Mouse (Mus musculus) liver (tissue): Measurements from ENCODE around the gene Spaca7.
A peak's percentile ranks its signal among the peaks of the same experiment; 100 is the strongest.
"Not testable (repeated sequence)": the region's sequence is repeated elsewhere in the genome, so short reads cannot be mapped to it uniquely, and the experiment has no call there.

ENCODE experiments used
- DNase-seq: peaks from one replicate; pipeline ENCODE4 v3.0.0-alpha.2; 2020; ENCODE audit warnings: mixed read lengths

The Spaca7 gene

DNA sequence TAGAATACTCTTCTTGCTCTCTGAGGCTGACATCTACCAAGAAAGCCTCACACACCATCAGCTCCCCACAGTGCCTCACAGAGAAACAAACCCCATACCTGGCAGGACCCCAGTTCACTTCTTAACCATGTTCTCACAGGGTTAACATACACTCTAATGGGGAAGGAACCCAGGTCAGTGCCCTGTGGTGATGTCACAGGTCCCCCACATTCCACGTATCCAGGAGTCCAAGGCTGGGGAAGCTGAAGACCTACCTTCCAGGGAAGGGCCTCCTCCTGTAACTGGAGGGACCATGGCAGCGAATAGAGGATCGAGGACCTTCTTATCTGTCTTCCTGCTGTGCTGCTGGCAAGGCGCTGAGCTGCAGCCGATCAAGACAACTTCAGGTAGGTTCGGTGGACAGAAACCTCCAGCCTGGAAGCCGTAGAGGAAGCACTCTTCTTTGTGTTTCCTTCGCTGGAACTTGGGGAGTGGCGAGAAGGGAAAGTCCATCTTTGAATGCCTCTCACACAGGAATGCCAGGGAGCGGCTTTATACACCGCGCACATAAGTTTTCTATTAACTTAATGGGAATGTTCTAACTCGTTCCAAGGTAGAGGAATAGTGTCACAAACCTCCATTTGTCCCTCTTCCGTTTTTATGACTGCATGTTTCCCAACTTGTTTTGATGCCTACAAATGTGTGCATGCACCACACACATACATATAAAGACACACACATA, at the start of gene Spaca7:
TSS of gene Spaca7 (plus strand) at position 216 of the 721 bp plus-strand sequence.
- DNase-seq, result no peak

- no peak for DNase-seq
These were observed 48.5 kb upstream of the Spaca7 start for GRCm38 (mm10) chr8:12524279-12524678.

GRCm38 (mm10) chr8:12528659-12529058, 44.2 kb upstream of the Spaca7 start:
- DNase-seq, result no peak

DNA sequence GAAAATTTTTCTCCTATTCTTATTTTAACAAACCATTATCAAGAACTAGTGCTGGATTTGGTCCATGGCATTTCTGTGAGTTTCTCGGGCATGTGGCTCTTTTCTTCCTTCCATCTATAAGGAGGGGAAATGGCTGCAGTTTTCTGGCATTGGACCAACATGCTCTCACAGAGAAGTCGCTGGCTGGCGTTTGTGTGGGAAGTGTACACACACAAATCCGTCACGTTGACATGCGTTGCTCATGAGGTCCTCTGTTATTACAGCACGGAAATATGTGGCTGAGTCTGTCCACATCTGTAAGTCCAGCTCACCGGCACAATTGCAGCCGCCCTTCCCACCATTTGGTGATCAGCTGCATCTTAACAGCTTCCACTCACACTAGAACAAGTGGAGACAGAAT, 37.2 kb upstream of the Spaca7 start:
- no peak for DNase-seq

- DNase-seq, result no peak
These were observed 36.5 kb upstream of the Spaca7 start for GRCm38 (mm10) chr8:12536306-12536705.

DNA sequence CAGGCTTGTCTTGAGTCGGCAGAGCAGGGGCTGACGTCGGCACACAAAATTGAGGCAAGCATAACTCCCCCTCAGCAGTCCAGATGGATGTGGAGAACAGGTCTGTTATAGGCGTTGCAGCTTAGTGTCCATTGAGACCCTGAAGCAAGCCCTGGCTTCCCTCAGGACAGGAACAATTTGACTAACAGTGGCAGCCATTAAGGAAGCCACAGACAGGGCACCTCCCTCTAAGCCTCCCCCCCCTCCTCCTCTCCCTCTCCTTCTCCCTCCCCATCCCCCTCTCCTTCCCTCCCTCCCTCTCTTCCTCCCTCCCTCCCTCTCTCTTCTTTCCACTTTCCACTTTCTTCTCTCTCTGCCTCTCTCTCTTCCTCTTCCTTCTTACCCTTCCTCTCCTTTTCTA, 27.6 kb upstream of the Spaca7 start:
- DNase-seq, result no peak

DNA sequence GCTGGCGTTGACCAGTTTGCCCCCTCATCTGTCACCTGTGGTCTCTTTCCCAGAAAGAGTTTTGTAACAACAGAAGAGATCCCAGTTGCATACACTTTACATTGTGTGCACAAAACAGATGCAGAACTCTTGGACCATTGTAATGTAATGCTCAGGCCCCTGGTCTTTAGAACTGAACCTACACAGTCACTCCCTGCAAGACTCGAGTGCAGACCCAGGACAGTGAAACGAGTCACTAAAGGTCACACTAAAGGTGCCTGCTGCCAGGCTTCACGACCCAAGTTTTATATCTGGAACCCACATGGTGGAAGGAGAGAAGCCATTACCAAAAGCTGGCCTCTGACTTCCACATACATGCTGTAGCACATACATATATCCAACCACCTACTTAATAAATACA, 27.2 kb upstream of the Spaca7 start:
- DNase-seq, result no peak

- no peak for DNase-seq
These were observed 25.2 kb upstream of the Spaca7 start for GRCm38 (mm10) chr8:12547466-12548220.

DNA sequence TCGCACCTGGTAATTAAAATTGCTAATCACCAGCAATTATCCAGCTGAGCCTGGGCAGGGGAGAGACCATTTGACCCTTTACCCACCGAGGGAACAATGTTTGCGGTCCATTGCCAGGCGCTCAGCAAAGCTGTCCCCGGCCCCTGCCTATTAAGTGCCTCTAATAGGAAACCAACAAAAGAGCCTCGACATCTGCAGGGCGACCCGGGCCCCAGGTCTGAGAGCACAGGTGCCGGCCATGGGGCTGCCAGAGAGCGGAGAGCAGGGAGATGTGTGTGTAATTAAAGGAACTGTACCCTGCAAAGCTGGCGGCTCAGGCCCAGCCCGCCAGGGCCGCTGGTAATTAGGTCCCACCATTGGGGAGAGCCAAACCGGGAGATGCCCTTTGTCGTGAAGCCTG, 24.6 kb upstream of the Spaca7 start:
- no peak for DNase-seq

- DNase-seq, result no peak
These were observed 24.1 kb upstream of the Spaca7 start for GRCm38 (mm10) chr8:12548680-12549079.

- no peak for DNase-seq
These were observed 17.2 kb upstream of the Spaca7 start for GRCm38 (mm10) chr8:12555515-12556145.

DNA sequence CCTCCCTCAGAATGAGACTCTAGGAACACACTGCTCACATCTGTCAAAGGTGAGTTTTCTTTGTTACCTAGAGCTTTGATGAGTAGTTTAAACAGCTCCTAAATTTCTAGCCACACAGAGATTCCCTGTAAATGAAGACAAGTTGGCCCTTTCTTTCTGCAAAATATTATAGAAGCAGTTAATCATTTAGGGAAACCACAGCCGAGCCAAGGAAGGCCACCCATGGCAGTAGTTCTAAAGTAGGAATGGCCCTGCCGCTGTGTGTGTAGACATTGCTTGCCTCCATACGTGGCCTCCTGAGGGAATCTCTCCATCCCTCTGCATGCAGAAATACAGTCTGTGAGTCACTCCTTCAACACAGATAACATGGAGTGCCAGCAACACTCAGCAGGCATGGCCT, 14.0 kb upstream of the Spaca7 start:
- DNase-seq, result no peak

GRCm38 (mm10) chr8:12561403-12561960, 11.3 kb upstream of the Spaca7 start:
- DNase-seq, result peak; percentile 67

DNA sequence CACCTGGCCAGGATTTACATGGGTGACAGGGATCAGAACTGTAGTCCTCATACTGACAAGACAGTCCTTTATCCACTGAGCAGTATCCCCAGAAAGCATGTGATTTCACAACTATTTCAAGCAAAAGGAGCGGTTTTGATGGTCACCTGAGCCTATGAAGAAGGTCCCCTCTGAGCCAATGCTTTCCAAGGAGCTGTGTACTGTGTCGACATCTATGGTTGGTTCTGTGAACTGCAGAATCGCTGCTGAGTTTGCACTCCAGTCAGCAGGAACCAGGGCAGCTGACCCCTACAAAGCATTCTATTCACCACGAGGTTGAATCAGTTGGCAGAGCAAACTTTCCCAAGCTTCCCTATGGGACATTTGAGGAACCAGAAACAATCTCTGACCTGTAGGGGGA, 8.5 kb upstream of the Spaca7 start:
- DNase-seq, result no peak

DNA sequence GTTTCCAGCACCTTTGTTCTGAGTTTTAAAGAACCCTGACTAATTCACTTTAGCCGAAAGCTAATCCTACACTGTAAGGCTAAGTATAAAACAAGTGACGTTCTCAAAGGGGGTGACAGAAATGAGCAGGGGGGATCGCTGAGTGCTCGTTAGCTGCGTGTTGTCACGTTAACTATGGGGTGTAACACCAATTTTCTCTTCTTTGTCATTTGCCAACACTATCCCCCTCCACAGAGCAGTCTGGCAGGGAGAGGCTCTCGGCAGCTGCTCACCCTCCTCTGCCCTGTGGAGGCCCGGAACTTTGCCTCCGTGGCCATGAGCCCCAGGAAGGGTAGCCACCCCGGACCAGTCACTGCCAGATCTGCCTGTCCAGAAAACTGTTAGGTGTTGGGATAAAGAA, 7.3 kb upstream of the Spaca7 start:
- DNase-seq, result no peak

GRCm38 (mm10) chr8:12566509-12566908, 6.3 kb upstream of the Spaca7 start:
- no peak for DNase-seq

DNA sequence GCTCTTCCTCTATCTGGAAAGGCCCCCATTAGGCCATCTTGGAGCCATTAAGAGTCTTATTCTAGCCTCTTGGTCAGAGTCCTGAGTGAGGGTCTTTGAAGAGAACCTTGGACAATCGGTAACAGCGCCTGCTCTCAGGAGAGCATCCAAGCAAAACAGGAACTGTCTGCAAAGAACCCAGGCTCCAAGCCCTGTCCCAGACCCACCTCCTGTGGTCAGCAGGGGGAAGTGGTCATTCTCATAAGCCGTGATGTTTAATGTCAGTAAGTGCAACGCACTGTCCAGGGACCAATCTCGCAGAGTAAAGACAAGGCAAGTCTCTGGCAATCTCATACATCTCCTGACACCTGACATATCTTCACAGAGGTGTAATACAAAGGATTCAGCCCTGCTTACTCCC, 3.2 kb downstream of the Spaca7 start:
- DNase-seq, result no peak

GRCm38 (mm10) chr8:12576739-12577138, 3.9 kb downstream of the Spaca7 start:
- no peak for DNase-seq

DNA sequence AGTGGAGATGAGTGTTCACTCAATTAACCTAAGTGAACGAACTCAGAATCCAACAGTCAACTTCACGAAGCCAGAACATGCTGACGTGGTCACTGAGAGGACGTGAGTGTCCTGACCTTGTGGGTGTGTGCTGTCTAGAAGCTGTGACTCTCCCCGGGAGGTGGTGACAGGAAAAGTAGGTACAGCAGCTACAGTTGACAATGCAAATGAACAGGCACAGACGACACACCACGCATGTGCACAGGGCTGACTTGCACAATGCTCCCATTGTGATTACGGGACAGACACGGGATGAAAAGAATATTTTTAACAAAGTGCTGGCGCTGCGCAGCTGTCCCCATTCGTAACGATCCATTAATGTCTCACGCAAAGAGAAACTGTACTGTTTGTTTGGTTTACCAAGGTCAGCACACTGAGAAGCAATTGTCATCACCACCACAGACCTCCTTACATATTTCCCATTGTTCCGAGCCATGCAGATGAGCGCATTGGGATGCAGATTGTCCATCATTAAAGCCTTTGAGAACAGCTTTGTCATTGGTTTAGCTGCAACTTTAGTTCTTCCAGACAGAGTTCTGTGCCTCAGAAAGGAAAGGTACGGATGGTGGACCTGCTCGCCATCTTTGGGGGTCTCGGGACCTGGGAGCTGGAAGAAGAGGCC, 6.6 kb downstream of the Spaca7 start:
- DNase-seq, result not testable (repeated sequence)

DNA sequence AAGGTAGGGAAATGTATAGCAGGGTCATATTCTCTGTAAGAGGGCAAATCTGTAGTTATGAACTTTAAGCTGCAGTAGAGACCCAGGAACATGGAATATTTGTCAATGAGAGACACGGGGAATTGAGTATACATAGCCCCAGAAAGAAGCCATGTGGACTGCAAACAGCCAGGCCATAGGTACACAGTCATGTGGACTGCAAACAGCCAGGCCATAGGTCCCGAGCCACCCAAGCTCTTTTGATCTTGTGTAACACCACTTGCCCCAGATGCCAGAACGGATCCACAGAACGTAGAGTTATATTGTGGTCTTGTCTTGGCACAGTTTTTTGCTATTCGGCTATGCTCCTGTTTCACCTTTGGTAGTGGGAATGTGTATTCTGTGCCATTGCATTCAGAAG, 11.0 kb downstream of the Spaca7 start:
- no peak for DNase-seq

DNA sequence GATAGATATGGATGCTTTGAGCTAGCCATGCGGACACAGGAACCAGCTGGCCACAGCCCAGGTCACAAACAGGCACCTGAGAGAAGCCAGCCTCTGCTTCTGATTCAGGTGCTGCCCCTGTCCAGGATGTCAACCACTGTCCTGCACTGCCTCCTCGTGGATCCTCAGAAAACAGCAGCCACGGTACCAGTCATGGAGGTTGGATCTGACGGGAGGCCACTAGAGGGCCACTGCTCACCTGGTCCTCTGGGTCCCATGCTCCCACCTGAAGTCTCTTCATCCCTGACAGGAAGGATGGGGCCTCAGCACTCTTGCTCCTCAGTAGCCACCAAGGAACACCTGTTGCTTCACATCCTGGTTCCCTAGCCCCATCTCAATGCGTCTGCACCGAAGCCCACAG, 34.4 kb downstream of the Spaca7 start:
- peak; percentile 69 for DNase-seq

- DNase-seq, result no peak
These were observed 36.0 kb downstream of the Spaca7 start for GRCm38 (mm10) chr8:12608810-12609209.
